Mouse (Mus musculus): ENCODE measurements around the gene Hspb1.

DNA sequence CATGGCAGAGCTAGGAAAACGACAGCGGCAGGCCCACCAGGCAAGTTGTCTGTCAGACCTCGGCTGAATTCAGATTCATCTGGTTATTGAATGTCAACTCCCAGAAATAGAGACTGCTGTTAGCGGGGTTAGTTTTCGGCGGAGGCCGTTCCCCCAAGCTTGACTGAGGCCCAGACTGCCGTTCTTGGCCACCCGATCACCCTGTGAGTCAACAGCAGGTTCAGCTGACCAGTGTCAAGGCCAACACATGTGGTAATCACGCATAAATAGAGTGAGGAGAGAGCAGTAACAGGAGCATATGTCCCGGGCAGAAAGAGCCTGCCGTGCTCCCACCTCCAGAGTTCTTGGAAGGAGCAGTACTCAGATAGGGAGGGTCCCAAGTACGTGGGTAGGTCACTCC, 19.5 kb downstream of the Hspb1 start:
- TF ChIP-seq EP300 (IDR thresholded peaks at IDR 0.05; ENCODE audit: insufficient read depth, low read depth, low read length) (no peak), POLR2A (IDR thresholded peaks at IDR 0.05; ENCODE audit: insufficient read depth, low read length) (no peak)

Measured in ES-Bruce4 (cell line).